Mouse (Mus musculus) heart, postnatal 0 days (tissue): ENCODE data around the gene Slc18a3.

ENCODE experiments used
- CTCF ChIP-seq: IDR thresholded peaks from 2 replicates; pipeline ENCODE4 v1.5.1; 2016; ENCODE audit warnings: antibody characterized with exemption, control low read depth, low read depth
- EP300 ChIP-seq: IDR thresholded peaks from 2 replicates; pipeline ENCODE4 v1.6.1; 2016; ENCODE audit warnings: antibody characterized with exemption, low read depth

- TF ChIP-seq CTCF = no peak
- no peak for TF ChIP-seq EP300
Measured at GRCm38 (mm10) chr14:32503897-32504296, 39.2 kb upstream of the Slc18a3 start.
